20 mouse cellular contexts compared by ENCODE assay signal in genomic region chr13:60371656-60372055, GRCm38 (mm10).
"Had no signal": no experiment of that assay in that cellular context is flagged by ENCODE, and none has a peak within 500 bp of the region (broad histone marks: within the 10 kb centered on the region; RNA-seq: fewer than 3 reads in every experiment).

No protein-coding gene starts in this region.

- H3K4me3 ChIP-seq: liver, embryonic 12.5 days; liver, embryonic 15.5 days; lung, embryonic 15.5 days; midbrain, embryonic 10.5 days; midbrain, embryonic 13.5 days; myocyte; neural tube, embryonic 13.5 days had no signal

- H3K36me3 ChIP-seq: liver, embryonic 12.5 days; liver, embryonic 15.5 days; lung, embryonic 15.5 days; midbrain, embryonic 10.5 days; midbrain, embryonic 13.5 days; neural tube, embryonic 13.5 days had no signal

- H3K9ac ChIP-seq: liver, embryonic 12.5 days; liver, embryonic 15.5 days; lung, embryonic 15.5 days; midbrain, embryonic 13.5 days; neural tube, embryonic 13.5 days had no signal

- H3K4me2 ChIP-seq: liver, embryonic 12.5 days; liver, embryonic 15.5 days; lung, embryonic 15.5 days; midbrain, embryonic 13.5 days; neural tube, embryonic 13.5 days had no signal

- H3K27me3 ChIP-seq: liver, embryonic 12.5 days; liver, embryonic 15.5 days; lung, embryonic 15.5 days; megakaryocyte, embryonic 14.5 days; midbrain, embryonic 13.5 days; neural tube, embryonic 13.5 days had no signal

- DNase-seq: kidney, adult 8-10 months; kidney, postnatal 14 days; kidney, postnatal 4 days; liver; lung, adult 18-20 months; lung, postnatal 10 days; lung, postnatal 36 days; retina, postnatal 1 day; right cerebral cortex, postnatal 25 days; thymus, adult 18-20 months; thymus, postnatal 36 days had no signal

- H3K9me3 ChIP-seq: liver, embryonic 12.5 days; liver, embryonic 15.5 days; lung, embryonic 15.5 days; midbrain, embryonic 10.5 days; midbrain, embryonic 13.5 days; neural tube, embryonic 13.5 days had no signal

- ATAC-seq: liver, embryonic 12.5 days; midbrain, embryonic 13.5 days; midbrain, embryonic 16.5 days had no signal

- H3K27ac ChIP-seq: liver, embryonic 12.5 days; liver, embryonic 15.5 days; lung, embryonic 15.5 days; midbrain, embryonic 10.5 days; midbrain, embryonic 13.5 days; neural tube, embryonic 13.5 days had no signal

- H3K4me1 ChIP-seq: liver, embryonic 15.5 days; megakaryocyte, embryonic 14.5 days; midbrain, embryonic 10.5 days; midbrain, embryonic 13.5 days; neural tube, embryonic 13.5 days had no signal
